Mouse (Mus musculus) large intestine, adult 2 months (tissue): Measurements from ENCODE around the gene Cfh. TPM values are rescaled to one million over a fixed set of nuclear protein-coding genes. Genes with fewer than 3 reads are reported as not detected.
"Not testable (repeated sequence)": the region's sequence is repeated elsewhere in the genome, so short reads cannot be mapped to it uniquely, and the experiment has no call there.

Source experiments
- DNase-seq: peaks from one replicate; pipeline ENCODE4 v3.0.0-alpha.2; 2012; ENCODE audit warnings: low read depth, low spot score
- WGBS: fragments of 180-500 bp; shearing (Covaris S2); methylation state at CpG from one replicate; pipeline ENCODE4 v1.1.7; 2018; 5-methylcytosine and 5-hydroxymethylcytosine counted together
- polyA plus RNA-seq: library from polyadenylated mRNA; depleted of rRNA; stranded (reverse); fragments of >200 nt; gene quantifications from 2 replicates; pipeline ENCODE4 v1.2.3, GENCODE M21; 2012; rRNA removed

The Cfh gene
- polyA plus RNA-seq = 1.1 and 1.8 TPM in 2 replicates

GRCm38 (mm10) chr1:140183664-140184063, at the start of gene Cfh:
Gene Cfh, minus strand, starts transcription at chr1:140183764.
- not testable (repeated sequence) for DNase-seq

- WGBS = 33% methylated on average over 8 of the region's 8 CpGs
- no peak for DNase-seq
These were observed 43.1 kb upstream of the Cfh start for GRCm38 (mm10) chr1:140226673-140227072.

- WGBS = 64% methylated on average over 3 of the region's 3 CpGs
- DNase-seq = no peak
These were observed 41.7 kb upstream of the Cfh start for GRCm38 (mm10) chr1:140225221-140225620.

- no peak for DNase-seq
- 54% methylated on average over 2 of the region's 2 CpGs for WGBS
These were observed 21.8 kb upstream of the Cfh start for GRCm38 (mm10) chr1:140205329-140205728.

- 89% methylated on average over 2 of the region's 2 CpGs for WGBS
These were observed 4.9 kb upstream of the Cfh start for GRCm38 (mm10) chr1:140188500-140188899.

GRCm38 (mm10) chr1:140183208-140183607, 356 bp downstream of the Cfh start:
- DNase-seq = no peak
- 11% methylated on average over 2 of the region's 2 CpGs for WGBS

More at GRCm38 (mm10) chr1:140188500-140188899, 4.9 kb upstream of the Cfh start:
- DNase-seq = not testable (repeated sequence)

- WGBS = 54% methylated on average over 1 of the region's 1 CpGs
These were observed 3.4 kb downstream of the Cfh start for GRCm38 (mm10) chr1:140180125-140180524.

GRCm38 (mm10) chr1:140175442-140175841, 8.1 kb downstream of the Cfh start:
- WGBS = 58% methylated on average over 2 of the region's 2 CpGs
- DNase-seq = no peak

More at GRCm38 (mm10) chr1:140180125-140180524, 3.4 kb downstream of the Cfh start:
- no peak for DNase-seq

GRCm38 (mm10) chr1:140171581-140172154, 11.9 kb downstream of the Cfh start:
- WGBS = 22% methylated on average over 4 of the region's 4 CpGs
- DNase-seq = no peak

- WGBS = 86% methylated on average over 3 of the region's 3 CpGs
These were observed 24.6 kb downstream of the Cfh start for GRCm38 (mm10) chr1:140158970-140159369.

GRCm38 (mm10) chr1:140069471-140069870, 114.1 kb downstream of the Cfh start:
- no peak for DNase-seq

More at GRCm38 (mm10) chr1:140158970-140159369, 24.6 kb downstream of the Cfh start:
- no peak for DNase-seq

Other genes starting within 250 kb of the Cfh start
- gene Kcnt2, start 62.4 kb upstream of the Cfh start, polyA plus RNA-seq = 0.06 and 0.12 TPM in 2 replicates